Mouse (Mus musculus) mouse embryonic stem cell (cell line): ENCODE results near the gene Rpl29.

Experiments used
- in situ Hi-C, 2 experiments: fragments of 300-500 bp; cut with MboI; formaldehyde crosslinking; loops; 1 replicate in 1 of 2; 3 replicates in 1 of 2; pipeline ENCODE4 v1.14.3; 2019 to 2020; ENCODE audit warnings: low sequenced_read_pairs in 2 of 2, low pct_unique_long_range_greater_than_20kb in 1 of 2, mixed read lengths in 1 of 2; ENCODE audit not compliant: unreplicated experiment in 1 of 2

Gene Rpl29

GRCm38 (mm10) chr9:106429221-106430014 is at the start of gene Rpl29:
Gene Rpl29, plus strand, starts transcription at chr9:106429454.
- in situ Hi-C loops: no loop called here

DNA sequence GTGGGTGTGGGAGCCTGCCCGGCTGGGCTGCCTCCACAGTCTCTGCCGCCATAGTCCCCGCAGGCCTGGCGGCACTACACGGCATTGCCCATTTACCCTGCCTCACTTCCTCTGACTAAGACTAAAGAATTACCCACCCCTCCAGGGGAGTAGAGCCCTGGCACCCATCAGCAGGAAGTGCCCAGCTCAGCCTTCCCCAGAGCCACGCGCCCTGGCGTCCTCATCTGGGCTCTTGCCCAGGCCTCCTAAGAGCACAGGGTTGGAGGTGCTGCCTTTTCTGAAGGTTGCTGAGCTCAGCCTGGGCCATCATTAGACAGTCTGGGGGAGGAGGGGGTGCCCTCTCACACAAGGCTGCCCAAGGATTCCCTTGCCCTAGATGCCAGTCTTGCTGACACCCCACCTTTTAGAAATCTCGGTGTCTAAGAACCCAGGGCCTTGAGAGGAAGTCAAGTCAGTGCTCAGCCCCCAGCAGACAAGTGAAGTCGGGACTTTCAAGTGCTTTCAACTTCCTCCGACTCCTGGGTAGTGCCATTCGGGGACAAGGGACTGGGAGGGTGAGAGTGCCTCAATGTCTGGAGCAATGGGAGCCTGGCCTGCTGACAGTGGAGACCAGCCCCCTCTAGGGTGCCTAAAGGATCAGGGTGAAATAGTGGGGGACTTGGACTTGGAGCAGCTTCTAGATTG is 42.9 kb upstream of the Rpl29 start:
- in situ Hi-C loops: no loop called here

- in situ Hi-C loops: no loop called here
Measured at GRCm38 (mm10) chr9:106392828-106393527, 36.3 kb upstream of the Rpl29 start.

- in situ Hi-C loops: no loop called here
Measured at GRCm38 (mm10) chr9:106393548-106393947, 35.7 kb upstream of the Rpl29 start.

GRCm38 (mm10) chr9:106394649-106395602 is 34.3 kb upstream of the Rpl29 start:
- in situ Hi-C loops: no loop called here

DNA sequence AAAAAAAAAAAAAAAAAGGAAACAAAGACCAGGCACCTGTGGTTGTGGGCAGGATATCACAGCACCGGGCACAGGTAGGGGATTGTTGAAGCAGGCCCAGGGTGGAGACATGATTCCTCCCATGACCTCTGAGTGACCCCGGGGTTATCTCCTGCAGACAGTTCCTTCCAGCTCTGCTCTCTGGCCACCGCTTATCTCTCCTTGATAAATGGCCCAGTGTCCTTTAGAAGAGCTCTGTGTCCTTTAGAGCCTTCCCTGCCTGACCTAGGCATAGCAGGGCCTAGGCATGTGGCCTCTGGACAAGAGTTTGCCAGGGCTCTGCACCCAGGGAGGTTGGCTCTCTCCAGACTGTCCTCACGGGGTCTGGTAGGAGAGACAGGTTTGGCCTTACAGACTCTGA is 31.5 kb upstream of the Rpl29 start:
- in situ Hi-C loops: no loop called here

GRCm38 (mm10) chr9:106398667-106399311 is 30.5 kb upstream of the Rpl29 start:
- in situ Hi-C loops: no loop called here

DNA sequence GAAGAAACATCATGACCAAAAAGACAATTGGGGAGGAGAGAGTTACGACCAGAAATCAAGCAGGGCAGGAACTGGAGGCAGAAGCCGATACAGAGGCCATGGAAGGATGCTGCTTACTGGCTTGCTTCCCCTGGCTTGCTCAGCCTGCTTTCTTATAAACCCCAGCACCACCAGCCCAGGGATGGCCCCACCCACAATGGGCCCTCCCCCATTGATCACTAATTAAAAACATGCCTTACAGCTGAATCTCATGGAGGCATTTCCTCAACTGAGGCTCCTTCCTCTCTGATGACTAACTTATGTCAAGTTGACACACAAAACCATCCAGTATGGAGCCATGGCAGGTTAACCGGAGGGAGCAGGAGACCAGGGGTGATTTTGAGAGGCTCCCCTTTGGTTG is 29.4 kb upstream of the Rpl29 start:
- in situ Hi-C loops: loop anchor here in 1 of 2 experiments (5.0 kb wide), 1 partner anchor 93 kb away; no protein-coding TSS in a partner anchor

DNA sequence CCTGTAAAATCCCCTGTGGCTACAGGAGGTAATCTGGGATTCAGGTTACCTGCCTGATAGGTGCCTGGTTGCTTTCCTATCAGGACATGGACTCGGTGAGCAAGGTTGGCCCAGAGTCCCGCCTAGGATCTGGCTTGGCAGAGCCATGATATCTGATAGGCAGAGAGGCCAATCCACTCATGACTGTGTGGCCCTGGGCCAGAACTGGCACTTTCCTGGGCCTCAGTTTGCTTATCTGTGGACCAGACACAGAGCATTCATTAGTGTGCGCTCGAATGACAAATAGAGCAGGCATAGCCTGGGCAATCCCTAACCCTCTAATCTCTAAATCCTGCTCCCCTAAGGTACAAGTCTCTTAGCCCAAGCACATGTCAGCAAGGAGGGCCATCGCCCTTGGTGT is 27.1 kb upstream of the Rpl29 start:
- in situ Hi-C loops: loop anchor here in 1 of 2 experiments (5.0 kb wide), 1 partner anchor 95 kb away; no protein-coding TSS in a partner anchor

- in situ Hi-C loops: loop anchor here in 1 of 2 experiments (5.0 kb wide), 1 partner anchor 95 kb away; no protein-coding TSS in a partner anchor
Measured at GRCm38 (mm10) chr9:106402607-106403375, 26.5 kb upstream of the Rpl29 start.

DNA sequence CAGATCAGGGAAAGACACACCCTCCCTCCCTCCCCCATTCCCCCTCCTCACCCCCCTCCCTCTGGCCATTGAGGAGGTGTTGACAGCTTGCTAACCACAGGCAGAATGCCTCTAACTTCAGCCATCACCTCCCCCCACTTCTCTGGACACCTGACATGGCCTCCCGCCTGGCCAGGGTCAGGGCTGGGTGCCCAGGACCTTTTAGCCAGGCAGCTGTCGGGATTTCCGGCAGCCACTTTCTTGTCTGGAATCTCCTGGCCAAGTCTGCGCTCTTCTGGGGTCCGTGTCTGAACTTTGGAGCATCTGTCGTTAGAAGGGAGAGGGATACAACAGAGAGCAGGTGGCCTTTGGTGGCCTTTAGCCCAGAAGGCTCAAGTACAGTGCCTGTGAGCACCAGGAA is 24.0 kb upstream of the Rpl29 start:
- in situ Hi-C loops: no loop called here

GRCm38 (mm10) chr9:106406443-106407078 is 22.7 kb upstream of the Rpl29 start:
- in situ Hi-C loops: no loop called here

DNA sequence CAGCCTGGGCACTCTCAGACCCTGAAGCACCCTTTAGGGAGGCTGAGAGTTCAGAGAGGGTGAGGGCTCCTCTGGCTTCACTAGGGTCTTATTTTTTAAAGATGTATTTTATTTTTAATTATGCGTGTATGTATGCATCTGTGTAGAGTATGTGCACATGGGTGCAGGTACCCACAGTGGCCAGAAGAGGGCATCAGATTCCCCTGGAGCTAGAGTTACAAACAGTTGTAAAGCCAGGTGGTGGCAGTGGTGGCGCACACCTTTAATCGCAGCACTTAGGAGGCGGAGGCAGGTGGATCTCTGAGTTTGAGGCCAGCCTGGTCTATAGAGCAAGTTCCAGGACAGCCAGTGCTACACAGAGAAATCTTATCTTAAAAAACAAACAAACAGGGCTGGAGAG is 20.2 kb upstream of the Rpl29 start:
- in situ Hi-C loops: no loop called here

DNA sequence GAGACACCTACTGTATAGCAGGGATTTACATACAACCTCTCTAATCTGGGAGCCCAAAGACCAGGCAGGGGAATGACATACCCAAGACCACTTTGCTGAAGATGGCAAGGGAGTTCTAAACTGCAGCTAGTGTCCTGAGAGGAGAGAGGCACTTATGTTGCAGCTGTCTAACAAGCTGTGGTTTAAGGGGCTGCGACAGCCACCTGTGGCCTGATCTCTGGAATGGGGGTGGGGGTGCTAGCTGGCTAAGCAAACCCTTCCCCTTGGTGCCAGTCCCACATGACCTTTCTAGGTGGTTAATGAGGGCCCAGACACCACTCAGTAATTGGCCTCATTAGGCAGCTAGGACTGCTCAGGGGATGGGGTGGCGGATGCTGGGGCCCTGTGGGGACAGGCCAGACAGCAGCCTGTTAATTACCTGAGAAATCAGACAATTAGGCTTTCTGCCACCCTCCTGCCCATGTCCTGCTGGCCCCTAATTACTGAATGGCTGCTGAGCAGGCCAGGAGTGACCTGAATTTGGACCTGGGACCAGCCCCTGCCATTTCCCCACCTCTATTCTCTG is 19.1 kb upstream of the Rpl29 start:
- in situ Hi-C loops: loop anchor here in 1 of 2 experiments (10.0 kb wide), 1 partner anchor 115 kb away; no protein-coding TSS in a partner anchor

- in situ Hi-C loops: loop anchor here in 1 of 2 experiments (10.0 kb wide), 1 partner anchor 116 kb away; no protein-coding TSS in a partner anchor
Measured at GRCm38 (mm10) chr9:106411091-106411594, 18.1 kb upstream of the Rpl29 start.

DNA sequence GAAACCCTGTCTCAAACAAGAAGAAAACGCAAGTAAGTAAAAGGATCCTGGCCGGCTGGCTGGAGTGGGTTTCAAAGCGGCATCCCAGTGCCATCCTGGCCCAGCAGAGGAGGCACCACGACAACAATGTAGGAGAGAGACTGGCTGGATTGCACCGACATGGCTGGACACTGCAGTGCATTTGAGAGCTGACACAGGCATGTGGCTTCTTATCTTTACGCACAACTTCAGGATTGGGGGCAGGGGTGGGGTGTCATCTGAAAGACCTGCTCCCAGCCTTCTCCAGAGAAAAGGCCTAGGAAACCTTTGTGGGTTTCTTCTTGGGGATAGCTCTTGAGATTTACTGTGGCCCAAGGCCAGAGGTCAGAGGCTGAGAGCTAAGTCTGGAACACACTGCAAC is 17.5 kb upstream of the Rpl29 start:
- in situ Hi-C loops: loop anchor here in 1 of 2 experiments (10.0 kb wide), 1 partner anchor 117 kb away; no protein-coding TSS in a partner anchor
